Mouse (Mus musculus) cortical plate, adult 2 months (tissue): ENCODE measurements around the gene Srrd.

Experiments
- CTCF ChIP-seq: fragments of 200-500 bp; IDR thresholded peaks from 2 replicates; pipeline ENCODE4 v1.5.1; 2011; ENCODE audit warnings: mild to moderate bottlenecking, control low read depth, low read length; ENCODE audit not compliant: insufficient read depth; ENCODE audit errors: extremely low read depth
- POLR2A ChIP-seq: fragments of 200-500 bp; IDR thresholded peaks from 2 replicates; pipeline ENCODE4 v1.6.1; 2011; ENCODE audit warnings: mild to moderate bottlenecking, low read length, control low read depth; ENCODE audit not compliant: insufficient read depth; ENCODE audit errors: extremely low read depth

- TF ChIP-seq CTCF: no peak
- no peak for TF ChIP-seq POLR2A
Observed at GRCm38 (mm10) chr5:112376111-112376510, 33.3 kb upstream of the Srrd start.
